Mouse (Mus musculus): Measurements from ENCODE around the gene Lipo1. TPM values are rescaled to one million over a fixed set of nuclear protein-coding genes. Genes with fewer than 3 reads are reported as not detected.

Gene Lipo1
- not detected for polyA plus RNA-seq (2014; fragmentation: Illumina TruSeq; extraction: RNeasy Lipid Tissue Mini Kit (QIAGEN cat#74804); ENCODE audit: low replicate concordance)

DNA sequence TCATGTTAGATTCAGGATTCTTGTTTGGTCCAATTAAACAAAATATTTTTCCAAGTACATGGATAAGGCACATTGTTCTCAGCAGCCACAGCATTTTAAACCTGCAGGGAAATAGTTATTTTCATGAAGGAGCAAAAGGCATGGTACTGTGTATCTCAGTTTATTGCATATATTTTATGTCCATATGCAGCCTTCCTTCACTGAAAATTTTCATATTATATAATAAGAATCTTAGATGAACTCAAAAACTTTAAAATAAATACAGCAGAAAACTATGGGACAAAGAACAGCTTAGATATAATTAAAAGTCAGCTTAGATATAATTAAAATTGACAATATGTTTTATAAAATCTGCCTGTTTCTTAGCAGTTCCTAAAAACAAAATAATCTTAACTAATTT is at the start of gene Lipo1:
Lipo1 (minus strand) TSS at position 101 of the 400 bp plus-strand sequence.

GRCm38 (mm10) chr19:33761287-33762086 is 25.8 kb downstream of the Lipo1 start, which contains the start of gene Lipo3:
Gene Lipo3 (minus strand): TSS chr19:33761951.

GRCm38 (mm10) chr19:33751259-33751658 is 36.0 kb downstream of the Lipo1 start, which contains the start of gene Lipo2:
Gene Lipo2 (minus strand): TSS chr19:33751359.

Other genes with a start within 250 kb of the Lipo1 start
- not detected for gene Gm8978, start 162.2 kb downstream of the Lipo1 start, polyA plus RNA-seq (2014; fragmentation: Illumina TruSeq; extraction: RNeasy Lipid Tissue Mini Kit (QIAGEN cat#74804); ENCODE audit: low replicate concordance)
- not detected for gene Lipo2, start 36.1 kb downstream of the Lipo1 start, polyA plus RNA-seq (2014; fragmentation: Illumina TruSeq; extraction: RNeasy Lipid Tissue Mini Kit (QIAGEN cat#74804); ENCODE audit: low replicate concordance)
- gene Lipo3, start 25.5 kb downstream of the Lipo1 start, polyA plus RNA-seq (2014; fragmentation: Illumina TruSeq; extraction: RNeasy Lipid Tissue Mini Kit (QIAGEN cat#74804); ENCODE audit: low replicate concordance) = 50.6 TPM
- not detected for gene Lipf, start 173.7 kb upstream of the Lipo1 start, polyA plus RNA-seq (2014; fragmentation: Illumina TruSeq; extraction: RNeasy Lipid Tissue Mini Kit (QIAGEN cat#74804); ENCODE audit: low replicate concordance)
- 0.33 TPM for gene Lipk, start 220.8 kb upstream of the Lipo1 start, polyA plus RNA-seq (2014; fragmentation: Illumina TruSeq; extraction: RNeasy Lipid Tissue Mini Kit (QIAGEN cat#74804); ENCODE audit: low replicate concordance)

Data from small intestine, adult 10 weeks (tissue).